Mouse (Mus musculus) midbrain, postnatal 0 days (tissue): Measurements from ENCODE around the gene Dnajc25. TPM values are rescaled to one million over a fixed set of nuclear protein-coding genes. Genes with fewer than 3 reads are reported as not detected.

Experiments
- ATAC-seq: fragments of 200-750 bp; cut with Nextera tagmentation; 2 replicates; pipeline ENCODE4 v1.8.0; 2017; ENCODE audit warnings: moderate number of reproducible peaks, mild to moderate bottlenecking, moderate TSS enrichment, moderate library complexity; ENCODE audit not compliant: low FRiP score
- DNase-seq: peaks from one replicate; pipeline ENCODE4 v3.0.0-alpha.2; 2015; ENCODE audit warnings: low spot score
- H3K27ac ChIP-seq: fragments of 300-500 bp; sonication (generic); 2 replicates; pipeline ENCODE4 v1.5.1; 2014; ENCODE audit warnings: low read depth, mild to moderate bottlenecking, low read length, mixed read lengths
- H3K27me3 ChIP-seq: fragments of 300-500 bp; sonication (generic); 2 replicates; pipeline ENCODE4 v1.6.1; 2014; ENCODE audit warnings: low read length, control low read depth, mixed read lengths; ENCODE audit not compliant: insufficient read depth
- H3K36me3 ChIP-seq: fragments of 300-500 bp; sonication (generic); 2 replicates; pipeline ENCODE4 v1.6.1; 2014; ENCODE audit warnings: low read length, control low read depth, mixed read lengths; ENCODE audit not compliant: insufficient read depth
- H3K4me1 ChIP-seq: fragments of 300-500 bp; sonication (generic); 2 replicates; pipeline ENCODE4 v1.6.1; 2014; ENCODE audit warnings: mild to moderate bottlenecking, control low read depth, antibody characterized with exemption, low read length, mixed read lengths; ENCODE audit not compliant: insufficient read depth
- H3K4me2 ChIP-seq: fragments of 300-500 bp; sonication (generic); 2 replicates; pipeline ENCODE4 v1.6.1; 2014; ENCODE audit warnings: low read depth, mild to moderate bottlenecking, low read length, mixed read lengths; ENCODE audit not compliant: poor library complexity, severe bottlenecking
- H3K4me3 ChIP-seq: fragments of 300-500 bp; sonication (generic); 2 replicates; pipeline ENCODE4 v1.5.1; 2014; ENCODE audit warnings: low read depth, mild to moderate bottlenecking, low read length, moderate library complexity
- H3K9ac ChIP-seq: fragments of 300-500 bp; sonication (generic); replicated peaks from 2 replicates; pipeline ENCODE4 v1.6.1; 2014; ENCODE audit warnings: mild to moderate bottlenecking, low read length, moderate library complexity, mixed read lengths; ENCODE audit not compliant: poor library complexity, severe bottlenecking
- H3K9me3 ChIP-seq: fragments of 300-500 bp; sonication (generic); 2 replicates; pipeline ENCODE4 v1.6.1; 2016; ENCODE audit warnings: low read length, control low read depth
- CTCF ChIP-seq: IDR thresholded peaks from 2 replicates; pipeline ENCODE4 v1.5.1; 2016; ENCODE audit warnings: antibody characterized with exemption, mild to moderate bottlenecking
- WGBS: fragments of 180-500 bp; shearing (Covaris S2); extraction: QIAGEN DNeasy Blood & Tissue Kit; methylation state at CpG from one replicate; pipeline ENCODE4 v1.1.7; 2014; 5-methylcytosine and 5-hydroxymethylcytosine counted together
- polyA plus RNA-seq: library from polyadenylated mRNA; unstranded; fragments of >200 nt; fragmentation: Nextera tagmentation; extraction: Ambion mirVana; gene quantifications from 2 replicates; pipeline ENCODE4 v1.2.1, GENCODE M21; 2015
- total RNA-seq: library from RNA; depleted of rRNA; stranded (reverse); fragments of >200 nt; gene quantifications from 2 replicates; pipeline ENCODE4 v1.2.3, GENCODE M21; 2014

Dnajc25 gene
- total and polyA plus RNA-seq, 2 experiments from 2014 or later: 5.4 to 10.6 TPM

DNA sequence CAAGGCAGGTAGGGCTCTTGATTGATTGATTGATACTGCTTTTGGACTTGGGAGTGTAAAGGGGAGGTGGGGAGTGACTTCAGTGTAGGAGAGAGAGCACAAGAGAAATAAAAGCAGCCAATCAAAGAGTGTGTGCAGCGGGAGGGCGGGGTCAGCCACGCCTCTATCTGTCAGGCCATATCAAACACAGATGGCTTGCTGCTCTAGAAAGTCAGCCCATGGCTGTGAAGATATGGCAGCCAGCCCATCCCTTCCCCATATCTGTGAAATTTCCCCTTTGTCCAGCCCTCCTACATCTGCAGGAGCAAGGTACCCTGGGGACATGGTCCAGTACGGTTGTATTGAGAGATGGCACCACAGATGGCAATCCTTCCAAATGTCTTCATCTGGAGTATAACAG is 24.2 kb upstream of the Dnajc25 start:
- no peaks in the 10 kb centered on the region for H3K27me3 ChIP-seq
- no peaks in the 10 kb centered on the region for H3K36me3 ChIP-seq
- H3K9ac ChIP-seq: no peak overlapping the region
- no peaks in the 10 kb centered on the region for H3K9me3 ChIP-seq
- whole genome bisulfite sequencing: 92% methylated on average over 4 of the region's 4 CpGs
- DNase-seq (no peak), ATAC-seq (no peak)
- no peak overlapping the region for H3K4me3 ChIP-seq
- H3K4me1 ChIP-seq: no peaks in the 10 kb centered on the region
- H3K4me2 ChIP-seq: no peak overlapping the region
- no peak for TF ChIP-seq CTCF
- H3K27ac ChIP-seq: no peak overlapping the region

DNA sequence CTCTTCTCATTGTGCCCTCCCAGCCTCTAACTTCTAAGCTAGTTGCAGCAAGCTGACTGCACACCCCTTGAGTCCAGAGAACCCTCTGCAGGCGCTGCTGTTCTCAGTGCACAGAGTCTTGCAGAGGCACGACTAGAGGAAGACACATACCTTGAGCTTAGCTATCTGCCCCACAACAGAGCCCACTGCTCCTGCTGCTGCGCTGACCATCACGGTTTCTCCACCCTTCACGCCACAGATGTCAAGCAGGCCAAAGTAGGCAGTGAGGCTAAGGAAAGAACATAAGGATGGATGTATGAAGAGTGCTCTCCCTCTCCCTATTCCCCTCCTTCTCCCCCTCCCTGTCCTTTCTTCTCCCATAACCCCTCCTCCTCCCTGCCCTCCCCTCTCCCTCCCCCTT is 19.2 kb upstream of the Dnajc25 start:
- Histone ChIP-seq H3K9me3 (no peaks in the 10 kb centered on the region), H3K4me1 (no peaks in the 10 kb centered on the region), H3K4me3 (no peak overlapping the region), H3K9ac (no peak overlapping the region), H3K36me3 (no peaks in the 10 kb centered on the region), H3K27ac (no peak overlapping the region), H3K27me3 (no peaks in the 10 kb centered on the region), H3K4me2 (no peak overlapping the region)
- TF ChIP-seq CTCF: no peak
- DNase-seq: no peak
- no peak for ATAC-seq
- 85% methylated on average over 5 of the region's 5 CpGs for WGBS

DNA sequence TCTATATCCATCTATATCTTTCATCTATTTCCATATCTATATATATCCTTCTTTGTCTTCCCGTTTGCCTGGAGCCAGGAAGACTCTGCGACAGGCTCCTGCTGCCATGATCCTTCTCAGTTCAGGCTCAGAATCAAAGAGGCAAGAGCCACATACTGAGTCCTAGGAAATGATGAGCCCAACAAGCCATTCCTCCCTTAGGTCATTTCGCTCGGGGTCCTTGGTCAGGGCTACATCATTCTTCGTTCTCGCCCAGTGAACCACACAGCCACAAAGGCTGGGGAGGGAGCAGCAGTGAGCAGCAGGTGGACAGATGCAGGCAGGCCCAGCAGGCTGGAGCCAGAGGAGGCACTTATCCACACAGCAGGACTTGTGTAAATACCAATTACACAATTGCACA is 13.4 kb upstream of the Dnajc25 start:
- no peak overlapping the region for H3K4me3 ChIP-seq
- DNase-seq: no peak
- no peaks in the 10 kb centered on the region for H3K9me3 ChIP-seq
- no peaks in the 10 kb centered on the region for H3K4me1 ChIP-seq
- no peak for ATAC-seq
- no peak overlapping the region for H3K27ac ChIP-seq
- no peak for TF ChIP-seq CTCF
- H3K36me3 ChIP-seq: no peaks in the 10 kb centered on the region
- H3K27me3 ChIP-seq: no peaks in the 10 kb centered on the region
- no peak overlapping the region for H3K4me2 ChIP-seq
- H3K9ac ChIP-seq: no peak overlapping the region
- 72% methylated on average over 6 of the region's 6 CpGs for WGBS

DNA sequence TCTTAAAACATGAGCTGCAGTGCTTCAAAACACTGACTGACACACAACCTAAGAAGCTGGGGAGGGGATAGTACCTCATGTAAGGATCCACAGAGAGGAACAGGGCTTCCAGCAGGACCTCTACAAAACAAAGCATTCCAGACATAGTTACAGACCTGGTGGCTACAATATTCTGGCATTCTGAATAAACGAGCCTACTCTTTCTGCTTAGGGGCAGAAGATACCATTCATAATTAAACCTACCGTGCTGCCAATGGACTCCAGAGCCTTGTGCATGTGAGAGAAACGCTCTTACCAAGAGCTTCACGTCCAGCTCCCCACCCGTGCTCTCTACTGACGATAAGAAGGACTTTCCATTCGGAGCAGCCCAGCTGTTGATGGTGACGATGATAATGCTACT is 12.1 kb upstream of the Dnajc25 start:
- no peak for DNase-seq
- no peak for ATAC-seq
- Histone ChIP-seq H3K4me3 (no peak overlapping the region), H3K27me3 (no peaks in the 10 kb centered on the region), H3K4me2 (no peak overlapping the region), H3K27ac (no peak overlapping the region), H3K36me3 (no peaks in the 10 kb centered on the region), H3K9ac (no peak overlapping the region), H3K4me1 (no peaks in the 10 kb centered on the region), H3K9me3 (no peaks in the 10 kb centered on the region)
- WGBS: 89% methylated on average over 8 of the region's 8 CpGs
- TF ChIP-seq CTCF: no peak

DNA sequence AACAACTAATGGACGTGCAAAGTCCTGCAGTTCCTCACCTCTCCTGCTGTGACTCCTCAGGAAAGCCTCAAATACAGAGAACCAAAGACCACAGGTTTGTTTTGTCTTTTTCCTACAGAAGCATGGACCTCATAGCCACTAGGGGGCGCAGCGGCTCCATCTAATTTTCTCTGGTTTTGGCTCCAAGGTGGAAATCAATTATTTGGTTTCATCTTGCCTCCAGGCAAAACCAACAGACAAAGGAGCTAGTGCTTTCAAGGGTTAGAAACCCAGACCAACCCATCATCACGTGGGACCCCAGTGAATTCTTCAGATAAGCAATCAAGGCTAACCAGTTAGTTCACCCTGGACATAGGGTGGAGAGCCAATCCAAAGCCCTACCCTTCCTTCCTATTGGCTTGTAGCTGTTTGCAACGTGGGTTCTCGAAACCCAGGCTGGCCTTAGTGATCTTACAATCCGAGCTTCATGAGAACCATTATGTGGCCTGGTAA is 9.7 kb upstream of the Dnajc25 start:
- no peak overlapping the region for H3K27ac ChIP-seq
- whole genome bisulfite sequencing: 23% methylated on average over 7 of the region's 7 CpGs
- no peak overlapping the region for H3K9ac ChIP-seq
- H3K4me1 ChIP-seq: no peaks in the 10 kb centered on the region
- no peak overlapping the region for H3K4me3 ChIP-seq
- DNase-seq (peak; percentile 75), ATAC-seq (no peak)
- H3K36me3 ChIP-seq: no peaks in the 10 kb centered on the region
- peak; percentile 85 for TF ChIP-seq CTCF
- no peaks in the 10 kb centered on the region for H3K9me3 ChIP-seq
- 0 out of 2 replicates have a peak, but pooled peaks cover 4% of the 10 kb centered on the region for H3K27me3 ChIP-seq
- no peak overlapping the region for H3K4me2 ChIP-seq

DNA sequence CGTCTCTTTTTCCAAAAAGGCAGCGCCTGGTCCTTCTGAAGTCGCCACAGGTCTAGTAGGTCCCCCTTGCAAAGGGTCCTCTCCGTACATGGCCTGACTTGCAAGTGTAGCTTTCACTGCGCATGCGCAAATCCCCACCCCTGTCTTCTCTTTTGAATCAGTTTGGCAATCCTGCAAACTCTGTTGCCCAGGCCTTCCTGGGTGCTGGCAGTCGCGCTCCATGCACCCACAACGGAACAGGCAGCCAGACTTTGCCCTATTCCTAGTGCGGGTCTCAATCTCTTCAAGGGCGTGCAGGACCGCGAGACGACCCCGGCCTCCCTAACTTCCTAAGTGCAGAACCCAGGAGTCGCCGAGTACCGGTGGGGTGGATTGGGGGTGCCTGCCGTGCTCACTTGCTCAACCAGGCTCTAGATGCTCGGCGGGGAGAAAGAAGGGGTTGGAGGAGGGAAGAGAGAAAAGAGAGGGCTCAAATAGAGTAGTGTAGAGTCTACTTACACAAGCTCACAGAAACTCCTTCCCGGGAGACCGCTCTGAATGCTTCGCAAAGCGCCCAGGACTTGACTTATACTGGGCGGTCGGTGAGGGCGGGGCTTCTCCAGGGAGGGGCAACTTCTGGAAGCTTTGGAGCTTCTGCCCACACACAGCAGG is 8.2 kb upstream of the Dnajc25 start, which contains the start of gene Ptgr1:
TSS of gene Ptgr1 (minus strand) at position 580 of the 651 bp plus-strand sequence.
- H3K27me3 ChIP-seq: 0 out of 2 replicates have a peak, but pooled peaks cover 4% of the 10 kb centered on the region
- ATAC-seq (peak; percentile 39; the same call in 1 of the 2 replicates), DNase-seq (peak; percentile 87)
- H3K4me1 ChIP-seq: no peaks in the 10 kb centered on the region
- no peaks in the 10 kb centered on the region for H3K9me3 ChIP-seq
- H3K36me3 ChIP-seq: no peaks in the 10 kb centered on the region
- H3K27ac ChIP-seq: no peak within 1 kb of the TSS
- H3K4me3 ChIP-seq: peak within 1 kb of the TSS; percentile 48
- WGBS: under 1% methylated on average over 28 of the region's 28 CpGs
- H3K9ac ChIP-seq: peak within 1 kb of the TSS; percentile 48; the same call in 1 of the 2 replicates
- peak within 1 kb of the TSS; percentile 95 for H3K4me2 ChIP-seq
- no peak for TF ChIP-seq CTCF
